Mouse (Mus musculus) adrenal gland, postnatal 14 days (tissue): ENCODE measurements around the gene Zim1. TPM values are rescaled to one million over a fixed set of nuclear protein-coding genes. Genes with fewer than 3 reads are reported as not detected.

ENCODE experiments used
- DNase-seq: peaks from one replicate; pipeline ENCODE4 v3.0.0; 2021; ENCODE audit warnings: mixed read lengths
- long read RNA-seq, 2 experiments: library from polyadenylated mRNA; stranded (forward); transcript quantifications; one replicate each; pipeline ENCODE4 v2.0.0; 2021
- total RNA-seq: library from RNA; stranded (reverse); gene quantifications from 2 replicates; pipeline ENCODE4 v1.2.3, GENCODE M21; 2021

The Zim1 gene
- total RNA-seq = 14.4 and 19.7 TPM in 2 replicates
- long read RNA-seq, experiment 1, partial matches to known transcripts = 0 of 1 reads
- long read RNA-seq, experiment 1, other reads (novel, unspliced or antisense) = 1 of 1 reads
- long read RNA-seq, experiment 2, partial matches to known transcripts = 0 of 2 reads
- long read RNA-seq, experiment 2, other reads (novel, unspliced or antisense) = 2 of 2 reads

DNA sequence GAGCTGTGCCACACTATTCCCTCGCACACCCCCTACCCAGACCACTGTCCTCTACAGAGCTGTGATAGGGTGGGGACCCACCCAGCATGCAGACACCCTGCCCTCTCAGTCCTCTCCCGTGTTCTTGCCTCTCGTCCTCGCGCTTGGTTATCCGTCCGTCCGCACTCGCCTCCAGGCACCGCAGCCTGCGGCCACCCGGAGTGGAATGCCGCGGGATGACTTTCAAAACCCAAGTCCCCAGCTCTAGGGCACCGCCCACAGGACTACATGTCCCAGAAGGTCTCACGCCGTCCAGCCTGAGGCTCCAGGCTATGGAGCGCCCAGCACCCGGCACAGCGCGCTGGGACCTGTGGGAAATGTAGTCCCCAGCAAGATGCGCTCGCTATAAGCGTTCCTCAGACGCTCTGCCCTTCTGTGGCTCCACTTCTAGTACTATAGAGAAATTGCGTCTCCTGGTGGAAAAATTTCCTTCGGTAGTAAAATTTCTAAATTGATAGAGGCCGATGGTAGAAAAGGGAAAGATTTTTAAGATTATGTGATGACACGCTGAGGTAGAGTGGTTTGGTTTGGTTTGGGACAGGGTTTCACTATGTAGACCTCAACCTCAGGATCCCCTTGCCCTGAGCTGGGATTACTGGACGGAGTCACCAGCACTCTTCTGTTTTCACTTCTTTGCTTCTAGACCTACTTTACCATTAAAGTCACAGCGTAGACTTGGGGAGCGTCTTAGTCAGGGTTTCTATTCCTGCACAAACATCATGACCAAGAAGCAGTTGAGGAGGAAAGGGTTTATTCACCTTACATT lies at the start of gene Zim1:
Gene Zim1, minus strand, starts transcription at position 210 of the 805 bp plus-strand sequence.
- DNase-seq = peak; percentile 92

DNA sequence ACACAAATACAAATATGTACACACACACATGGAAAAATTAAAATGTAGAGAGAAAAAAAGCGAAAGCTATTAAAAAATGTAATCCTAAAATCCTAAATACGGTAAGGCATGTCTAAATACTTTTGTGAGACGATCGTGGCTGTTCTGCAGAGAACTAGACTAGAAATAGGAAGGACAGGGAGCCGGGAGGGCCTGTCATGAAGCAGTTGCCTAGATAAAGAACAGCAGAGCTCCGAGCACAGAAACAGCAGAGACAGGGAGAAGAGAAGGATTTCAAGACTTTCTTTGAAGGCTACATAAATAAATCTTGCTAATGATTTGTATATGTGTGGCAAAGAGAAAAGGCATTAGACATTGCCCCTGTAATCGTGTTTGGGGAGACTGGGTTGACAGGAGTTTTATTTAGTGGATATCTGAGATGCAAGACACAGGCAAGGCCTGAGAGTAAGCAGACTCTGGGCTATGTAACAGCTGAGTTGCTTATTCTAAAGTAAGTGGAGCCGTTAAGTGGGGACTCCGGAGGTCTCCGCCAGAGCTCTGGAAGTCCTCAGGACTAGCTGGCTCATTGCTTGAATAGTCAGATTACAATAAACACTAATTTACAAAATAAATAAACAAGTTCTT lies 48.1 kb upstream of the Zim1 start:
- no peak for DNase-seq

DNA sequence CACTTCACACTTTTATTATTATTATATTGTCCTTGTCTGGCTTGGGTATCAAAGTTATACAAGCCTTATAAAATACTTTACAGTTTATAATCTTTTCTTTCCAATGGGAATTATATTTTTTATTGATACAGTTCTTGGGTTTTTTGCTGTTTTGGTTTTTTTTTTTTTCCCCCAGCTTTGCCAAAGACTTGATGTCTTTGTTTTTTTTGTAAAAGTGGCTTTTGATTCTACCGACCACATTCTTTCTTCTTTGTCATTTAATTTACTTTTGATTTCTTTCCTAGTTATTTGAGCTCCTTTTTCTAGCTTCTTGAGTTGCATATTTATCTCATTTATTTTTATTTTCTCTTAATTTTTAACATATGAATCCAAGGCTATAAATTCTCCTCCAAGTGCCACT lies 39.8 kb upstream of the Zim1 start:
- no peak for DNase-seq

DNA sequence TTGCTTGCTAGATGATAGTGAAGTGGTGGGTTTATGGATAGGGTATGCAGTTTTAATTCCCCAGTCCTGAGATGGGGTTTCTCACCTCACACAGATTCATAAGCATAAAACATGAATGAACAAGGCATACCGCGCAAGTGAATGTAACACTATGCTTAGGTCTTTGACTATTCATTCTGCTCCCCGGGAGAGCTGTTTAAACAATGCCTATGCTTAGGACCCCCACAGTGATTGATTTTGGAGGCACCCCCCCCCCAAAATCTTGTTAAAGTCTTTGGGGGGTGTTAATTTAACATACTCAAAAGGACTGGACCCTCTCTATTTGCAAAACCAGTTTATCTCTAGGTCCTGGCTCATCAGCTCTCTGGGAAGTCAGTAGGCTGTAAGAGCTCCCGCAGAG lies 35.7 kb upstream of the Zim1 start:
- no peak for DNase-seq

DNA sequence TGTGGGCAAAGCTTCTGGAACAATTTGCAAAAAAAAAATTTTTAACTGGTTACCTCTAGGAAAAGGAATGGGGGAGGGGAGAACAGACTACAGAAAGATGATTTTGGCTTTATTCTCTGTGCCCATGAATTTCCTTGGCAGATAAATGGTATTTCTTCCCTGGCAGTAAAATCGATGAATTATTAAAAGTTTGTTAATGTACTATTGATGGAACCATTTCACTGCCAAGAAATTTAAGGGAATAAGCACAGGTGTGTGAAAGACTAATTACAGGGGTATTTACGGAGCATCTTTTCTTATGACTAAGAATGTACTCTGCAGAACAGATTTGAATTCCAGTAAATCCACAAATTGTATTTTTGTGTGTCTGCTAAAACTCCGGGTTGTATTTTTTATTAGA lies 35.1 kb upstream of the Zim1 start:
- DNase-seq = no peak

DNA sequence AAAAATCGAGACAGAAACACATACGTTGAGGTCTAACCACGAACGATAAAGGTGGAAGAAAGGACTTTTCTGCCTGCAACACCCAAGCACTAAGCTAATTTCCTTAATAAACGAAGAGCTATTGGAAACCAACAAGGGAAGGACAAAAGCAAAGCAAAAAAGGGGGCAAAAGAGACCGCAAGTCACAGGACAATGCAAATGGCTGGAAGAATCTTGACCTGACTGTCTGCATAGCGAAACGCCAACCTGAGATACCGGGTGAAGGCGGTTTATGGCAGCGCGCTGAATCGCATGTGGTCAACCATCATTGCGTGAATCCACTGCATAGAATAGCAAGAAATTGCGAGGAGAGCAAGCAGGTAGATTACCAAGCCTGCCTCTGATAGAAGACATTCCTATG lies 34.6 kb upstream of the Zim1 start:
- DNase-seq = no peak

DNA sequence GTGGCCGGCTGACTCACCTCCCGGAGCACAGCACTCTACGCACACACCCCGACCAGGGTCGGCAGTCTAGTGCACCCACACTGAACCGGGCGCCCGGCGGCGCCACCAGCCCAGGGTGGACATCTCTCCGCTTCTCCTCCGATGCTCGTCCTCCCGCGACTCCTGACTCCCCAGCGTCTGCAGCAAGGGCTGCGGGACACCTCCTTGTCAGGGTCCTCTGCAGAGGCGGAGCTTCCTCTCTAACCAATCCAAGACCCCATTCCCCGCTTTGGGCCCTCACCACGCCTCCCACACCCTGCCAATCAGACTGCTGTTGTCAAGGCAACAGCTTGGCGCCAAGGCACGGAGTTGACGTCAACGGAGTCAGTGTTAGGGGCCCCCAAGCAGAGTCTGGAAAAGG lies 34.0 kb upstream of the Zim1 start, which contains the start of the genes Peg3 and Usp29:
Gene Peg3, minus strand, starts transcription at position 191 of the 400 bp plus-strand sequence.
Gene Usp29, plus strand, starts transcription at position 338 of the 400 bp plus-strand sequence.
- DNase-seq = peak; percentile 85

DNA sequence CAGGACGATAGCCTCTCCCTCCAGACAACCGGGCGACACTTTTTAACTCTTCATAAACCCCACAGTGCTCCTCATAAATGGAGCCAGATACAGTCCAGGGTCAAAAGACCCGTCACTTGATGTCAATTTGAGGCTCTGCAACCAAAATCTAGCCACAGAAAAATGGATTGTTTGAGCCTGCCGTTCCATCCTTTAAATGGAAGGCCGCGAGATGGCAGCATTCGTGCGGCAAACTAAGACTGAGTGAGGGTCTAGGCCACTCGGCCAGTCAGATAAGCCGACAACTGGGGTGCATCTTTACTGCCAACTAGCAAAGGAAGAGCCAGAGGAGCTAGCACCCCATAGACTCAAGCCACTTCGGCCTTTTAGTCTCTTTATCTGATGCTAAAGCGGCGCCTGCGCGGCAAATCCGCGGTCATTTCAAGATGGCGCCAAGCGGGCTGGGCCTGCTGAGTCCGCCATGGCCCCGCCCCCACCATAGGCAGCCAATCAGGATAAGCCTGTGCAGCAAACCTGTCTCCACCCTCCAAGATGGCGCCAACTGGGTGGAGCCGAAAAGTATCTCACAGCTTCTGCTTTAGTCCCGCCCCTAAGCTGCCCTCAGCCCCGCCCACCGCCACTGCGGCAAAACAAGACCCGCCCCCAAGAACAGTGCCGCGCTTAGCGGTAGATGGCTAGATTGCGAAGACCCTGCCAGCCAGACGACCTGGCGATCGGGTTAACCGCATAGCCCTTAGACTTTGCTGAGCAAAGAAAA lies 33.0 kb upstream of the Zim1 start:
- peak; percentile 97 for DNase-seq

DNA sequence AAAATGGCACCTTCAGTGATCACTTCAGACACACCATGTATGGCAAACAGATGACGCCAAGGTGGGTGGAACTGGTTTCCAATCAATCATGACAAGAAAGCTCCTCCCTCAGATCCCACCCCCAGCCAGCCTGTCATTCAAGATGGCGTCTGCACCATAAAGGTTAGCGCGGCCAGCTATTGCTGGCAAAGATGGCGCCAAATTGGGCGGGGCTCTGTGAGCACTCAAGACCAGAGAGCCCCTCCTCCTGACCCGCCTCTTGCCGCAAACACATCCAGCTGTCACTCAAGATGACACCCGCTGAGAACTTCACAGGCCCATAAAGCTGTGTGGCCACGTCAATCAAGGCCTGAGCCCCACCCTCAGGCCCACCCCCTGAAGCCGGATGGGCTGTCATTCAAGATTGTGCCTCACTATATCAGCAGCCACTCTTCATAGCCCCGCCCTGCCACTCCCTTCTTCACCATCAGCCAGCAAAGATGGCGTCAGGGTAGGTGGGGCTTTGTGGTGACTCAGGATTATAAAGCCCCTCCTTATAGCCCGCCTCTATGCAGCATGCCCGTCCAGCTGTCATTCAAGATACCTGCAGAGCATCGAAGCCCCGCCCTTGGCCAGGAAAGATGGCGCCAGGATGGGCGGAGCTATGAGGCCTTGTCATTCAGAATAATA lies 32.1 kb upstream of the Zim1 start:
- DNase-seq = peak; percentile 93

DNA sequence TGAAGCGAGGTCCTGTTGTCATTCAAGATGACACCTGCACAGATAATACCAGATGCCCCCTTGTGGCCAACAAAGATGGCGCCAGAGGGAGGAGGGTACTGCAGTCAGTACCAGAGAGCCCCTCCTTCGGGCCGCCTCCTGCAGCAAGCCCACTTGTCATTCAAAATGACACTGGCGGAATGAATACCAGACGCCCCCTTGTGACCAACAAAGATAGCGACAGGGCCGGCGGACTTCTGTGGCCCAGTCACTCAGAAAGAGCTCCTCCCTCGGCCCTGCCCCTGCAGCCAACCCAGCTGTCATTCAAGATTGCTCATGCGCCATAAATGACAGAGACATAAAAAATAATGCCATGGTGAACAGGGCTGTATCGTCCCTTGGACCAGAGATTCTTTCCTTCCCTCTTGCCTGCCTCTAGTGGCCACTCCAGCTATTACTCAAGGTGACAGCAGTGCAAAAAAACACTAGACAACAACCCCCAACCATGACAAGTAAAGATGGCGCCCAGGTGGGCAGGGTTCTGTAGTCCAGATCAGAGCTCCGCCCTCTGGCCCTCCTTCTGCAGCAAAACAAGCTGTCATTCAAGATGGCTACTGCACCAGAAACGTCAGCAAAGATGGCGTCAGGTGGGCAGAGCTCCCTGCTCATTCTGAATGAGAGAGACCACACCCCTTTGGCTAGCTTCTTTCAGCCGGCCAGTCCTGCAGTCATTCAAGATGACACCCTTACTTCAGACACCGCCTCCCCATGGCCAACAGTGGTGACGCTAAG lies 31.3 kb upstream of the Zim1 start:
- DNase-seq = peak; percentile 89

DNA sequence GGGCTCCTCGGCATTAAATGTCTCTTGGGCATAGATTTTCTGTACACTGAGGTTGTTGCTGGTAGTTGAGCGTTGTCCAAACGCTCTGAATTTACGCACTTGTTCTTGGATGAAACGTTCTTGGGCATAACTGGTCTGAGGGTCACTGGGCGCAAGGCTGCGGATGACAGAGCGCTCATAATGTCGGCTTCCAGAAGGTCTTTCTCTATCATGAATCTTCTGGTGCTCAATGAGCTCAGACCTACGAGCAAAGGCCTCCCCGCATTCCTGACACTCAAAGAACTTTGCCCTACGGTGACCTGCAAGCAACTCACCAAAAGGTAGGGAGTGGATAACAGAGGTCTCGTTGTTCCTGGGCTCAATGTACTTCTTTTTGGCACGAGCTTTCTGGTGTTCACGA lies 13.1 kb upstream of the Zim1 start:
- DNase-seq = no peak

DNA sequence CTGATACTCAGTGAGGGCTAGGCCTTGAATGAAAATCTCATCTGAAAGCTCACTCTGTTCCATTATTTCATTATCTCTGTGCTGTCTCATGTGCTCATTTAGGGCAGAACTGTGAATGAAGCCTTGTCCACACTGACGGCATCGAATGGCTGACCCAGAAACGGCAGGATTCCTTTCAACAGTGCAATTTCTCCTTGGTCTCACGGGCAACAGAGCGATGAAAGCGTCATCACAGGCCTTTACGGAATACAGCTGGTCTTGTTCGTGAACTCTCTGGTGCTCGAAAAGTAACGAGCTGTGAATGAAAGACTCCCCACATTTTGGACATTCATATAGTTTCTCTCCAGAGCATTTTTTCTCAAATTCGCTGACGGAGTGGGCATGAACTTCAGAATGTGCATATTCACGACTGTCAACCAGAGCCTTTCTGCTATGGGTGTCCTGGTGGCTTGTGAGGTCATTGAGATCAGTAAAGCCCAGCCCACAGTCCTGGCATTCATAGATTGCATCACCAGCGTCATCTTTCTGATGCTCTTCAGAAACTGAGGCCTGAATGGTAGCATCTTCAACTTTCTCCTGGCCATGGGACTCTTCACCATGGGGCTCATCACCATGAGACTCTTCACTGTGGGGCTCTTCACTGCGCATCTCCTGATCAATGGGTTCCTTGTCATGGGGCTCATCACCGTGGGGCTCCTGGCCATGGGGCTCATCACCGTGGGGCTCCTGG lies 12.4 kb upstream of the Zim1 start:
- no peak for DNase-seq

DNA sequence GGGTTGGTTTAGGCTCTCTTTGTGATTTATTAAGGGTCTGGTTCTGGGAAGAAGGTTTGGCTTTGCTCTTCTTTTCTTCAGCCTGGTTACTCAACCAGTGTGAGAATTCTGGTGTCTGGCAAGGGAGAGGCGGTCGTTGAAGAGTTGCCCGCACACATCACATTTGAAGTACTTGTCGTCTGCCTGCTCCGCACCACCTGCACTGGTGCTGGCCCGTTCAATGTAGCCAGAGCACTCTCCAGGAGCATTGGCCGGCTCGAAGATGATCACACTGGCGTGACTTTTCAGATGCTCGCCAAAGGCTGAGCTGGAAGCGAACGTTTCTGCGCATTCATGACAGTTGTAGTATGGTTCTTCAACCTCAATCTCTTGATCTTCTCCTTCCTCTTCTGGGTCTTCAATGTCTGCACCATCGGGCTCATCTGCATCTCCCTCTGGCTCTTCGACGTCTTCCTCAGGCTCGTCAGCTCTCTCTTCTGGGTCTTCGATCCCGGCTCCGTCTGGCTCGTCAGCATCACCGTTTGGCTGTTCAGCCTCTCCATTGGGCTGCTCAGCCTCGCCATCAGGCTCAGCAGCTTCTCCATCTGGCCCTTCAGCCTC lies 11.3 kb upstream of the Zim1 start:
- DNase-seq = no peak

DNA sequence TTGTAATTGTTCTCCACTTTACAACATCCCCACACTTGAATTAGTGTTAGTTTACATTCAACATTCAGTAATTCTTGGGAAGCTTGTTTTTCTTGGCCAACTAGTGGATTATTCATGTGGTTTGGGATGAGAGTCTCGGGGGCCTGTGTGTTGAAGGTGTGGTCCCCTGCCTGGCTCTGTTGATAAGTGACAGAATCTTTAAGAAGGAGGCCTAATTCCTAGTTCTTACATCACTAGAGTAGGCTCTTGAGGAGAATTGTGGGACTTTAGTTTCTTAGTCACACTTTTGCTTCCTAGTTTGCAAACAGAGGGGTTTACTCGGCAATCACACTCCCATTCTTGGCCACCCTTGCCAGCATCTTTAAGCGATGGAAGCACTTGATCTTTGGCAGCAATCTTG lies 3.0 kb upstream of the Zim1 start:
- no peak for DNase-seq

DNA sequence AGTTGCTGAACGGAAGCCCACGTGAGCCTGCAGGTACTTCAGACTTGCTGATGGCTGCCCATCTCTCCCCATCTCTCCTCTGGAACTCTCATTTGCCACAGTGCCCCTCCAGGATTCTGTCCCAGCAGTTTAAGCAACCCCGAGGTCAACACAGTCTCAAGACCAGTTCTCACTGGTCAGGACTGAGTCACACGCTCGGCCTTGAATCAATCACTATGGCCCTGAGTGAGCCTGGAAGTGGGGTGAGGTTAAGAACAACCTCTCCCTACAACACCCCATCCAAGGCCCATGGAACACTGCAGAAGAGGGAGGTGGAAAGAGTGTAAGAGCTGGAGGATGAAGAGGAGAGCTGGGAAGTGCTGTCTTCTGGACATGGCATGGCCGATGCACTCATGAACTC lies 10.7 kb downstream of the Zim1 start:
- DNase-seq = peak; percentile 63

DNA sequence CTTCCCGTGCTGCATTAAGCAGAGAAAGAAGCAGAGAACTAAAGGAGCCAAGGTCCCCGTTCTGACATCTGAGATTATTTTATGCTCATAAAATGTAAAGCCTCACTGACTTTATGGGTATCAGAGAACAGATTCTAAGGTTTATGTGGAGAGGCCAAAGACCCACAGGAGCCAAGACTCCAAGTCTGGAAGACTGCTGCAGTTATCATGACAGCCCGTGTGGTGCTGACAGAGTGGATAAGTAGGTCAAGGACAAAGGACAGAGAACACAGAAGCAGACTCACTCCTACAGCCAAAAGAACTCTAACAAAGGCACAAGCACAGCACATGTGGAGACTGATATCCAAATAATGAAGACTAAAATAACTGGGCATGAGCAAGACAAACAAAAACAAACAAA lies 29.5 kb downstream of the Zim1 start:
- DNase-seq = peak; percentile 48

DNA sequence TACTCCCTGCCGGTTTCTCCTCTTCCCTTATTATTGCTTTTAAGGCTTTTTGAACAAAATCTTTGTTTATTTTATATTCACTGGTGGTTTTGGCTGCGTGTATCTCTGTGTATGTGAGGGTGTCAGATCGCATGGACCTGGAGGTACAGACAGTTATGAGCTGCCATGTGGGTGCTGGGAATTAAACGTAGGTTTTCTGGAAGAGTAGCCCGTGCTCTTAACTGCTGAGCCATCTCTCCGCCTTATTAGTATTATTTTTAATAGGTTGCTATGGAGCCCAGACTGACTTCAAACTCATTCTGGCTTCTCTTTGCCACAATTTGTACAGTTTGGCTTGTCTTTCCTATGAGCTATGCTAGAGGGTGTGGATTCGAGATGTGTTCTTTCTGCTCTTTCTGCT lies 32.8 kb downstream of the Zim1 start:
- no peak for DNase-seq

DNA sequence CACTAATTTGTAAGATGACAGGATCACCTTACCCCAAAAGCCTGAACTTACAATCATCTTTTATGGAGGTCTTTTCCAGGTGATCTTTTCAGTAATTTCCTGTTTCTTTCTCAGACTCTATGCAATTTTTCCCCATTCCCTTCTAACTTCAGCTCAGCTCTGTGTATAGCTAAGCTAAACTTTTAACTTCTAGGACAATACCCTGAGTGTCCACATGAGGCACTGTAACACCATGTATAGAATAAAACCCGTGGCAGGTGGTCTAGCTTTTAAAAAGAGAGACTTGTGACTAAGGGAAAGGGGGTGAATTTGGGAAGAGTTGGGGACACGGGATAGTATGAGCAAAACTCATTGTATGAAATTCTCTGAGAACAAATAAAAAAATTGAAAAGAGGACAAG lies 36.6 kb downstream of the Zim1 start:
- peak; percentile 31 for DNase-seq

DNA sequence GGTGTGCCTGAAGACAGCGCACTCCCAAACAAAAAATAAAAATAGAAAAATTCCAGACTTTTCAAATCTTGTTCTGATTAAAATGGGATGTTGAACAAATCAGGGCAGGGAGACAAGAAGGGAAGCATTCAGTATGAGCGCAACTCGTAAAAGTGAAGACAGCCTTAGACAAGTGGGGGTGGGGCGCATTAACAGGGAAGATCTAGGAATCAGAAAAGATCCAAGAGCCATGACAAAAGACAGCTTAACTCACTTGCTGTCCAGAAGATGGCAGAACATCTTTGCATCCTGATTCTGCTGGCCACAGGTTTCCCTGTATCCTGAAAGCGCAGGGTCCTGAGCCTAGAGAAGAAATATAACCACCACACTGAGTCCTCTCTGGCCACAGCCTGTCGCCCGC lies 37.6 kb downstream of the Zim1 start:
- DNase-seq = no peak

DNA sequence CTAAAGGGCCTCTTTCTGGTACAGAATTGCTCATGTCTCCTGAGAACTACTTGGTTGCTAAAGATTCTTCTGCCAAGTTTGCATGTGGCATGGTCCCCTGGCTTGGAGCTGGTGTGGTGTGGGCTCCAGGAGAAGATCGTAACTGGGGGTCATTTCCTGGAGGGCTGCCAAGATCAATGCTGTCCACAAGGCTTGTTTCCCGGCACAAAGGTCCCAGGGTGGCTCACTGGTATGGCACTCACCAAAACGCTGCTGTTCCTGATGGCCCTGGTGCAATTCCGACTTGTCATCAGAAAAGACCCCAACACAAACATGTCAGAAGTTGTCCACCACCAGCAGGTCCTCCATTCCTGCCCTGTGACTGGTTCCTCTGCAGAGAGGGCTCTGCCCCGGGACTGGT lies 44.1 kb downstream of the Zim1 start:
- DNase-seq = no peak
